Mouse (Mus musculus) lung, postnatal 0 days (tissue): ENCODE data around the gene Ipo9. TPM values are rescaled to one million over a fixed set of nuclear protein-coding genes. Genes with fewer than 3 reads are reported as not detected.

Source experiments
- ATAC-seq: fragments of 200-750 bp; cut with Nextera tagmentation; 2 replicates; pipeline ENCODE4 v1.8.0; 2017; ENCODE audit warnings: moderate library complexity
- DNase-seq: peaks from one replicate; pipeline ENCODE4 v3.0.0-alpha.2; 2016; ENCODE audit warnings: low spot score
- H3K27ac ChIP-seq: fragments of 300-500 bp; sonication (generic); 2 replicates; pipeline ENCODE4 v1.5.1; 2014; ENCODE audit warnings: antibody characterized with exemption, mild to moderate bottlenecking, low read length, mixed read lengths
- H3K27me3 ChIP-seq: fragments of 300-500 bp; sonication (generic); replicated peaks from 2 replicates; pipeline ENCODE4 v1.6.1; 2014; ENCODE audit warnings: low read length, mixed read lengths; ENCODE audit not compliant: insufficient read depth
- H3K36me3 ChIP-seq: fragments of 300-500 bp; sonication (generic); 2 replicates; pipeline ENCODE4 v1.6.1; 2014; ENCODE audit warnings: low read length, mixed read lengths; ENCODE audit not compliant: insufficient read depth
- H3K4me1 ChIP-seq: fragments of 300-500 bp; sonication (generic); 2 replicates; pipeline ENCODE4 v1.6.1; 2014; ENCODE audit warnings: antibody characterized with exemption, low read depth, low read length, mixed read lengths; ENCODE audit not compliant: insufficient read depth
- H3K4me2 ChIP-seq: fragments of 300-500 bp; sonication (generic); replicated peaks from 2 replicates; pipeline ENCODE4 v1.6.1; 2014; ENCODE audit warnings: low read depth, mild to moderate bottlenecking, low read length, moderate library complexity, mixed read lengths
- H3K4me3 ChIP-seq: fragments of 300-500 bp; sonication (generic); 2 replicates; pipeline ENCODE4 v1.5.1; 2014; ENCODE audit warnings: low read depth, low read length
- H3K9ac ChIP-seq: fragments of 300-500 bp; sonication (generic); replicated peaks from 2 replicates; pipeline ENCODE4 v1.6.1; 2014; ENCODE audit warnings: low read depth, mild to moderate bottlenecking
- H3K9me3 ChIP-seq: fragments of 300-500 bp; sonication (generic); 2 replicates; pipeline ENCODE4 v1.6.1; 2016; ENCODE audit warnings: low read length, mixed read lengths
- CTCF ChIP-seq: IDR thresholded peaks from 2 replicates; pipeline ENCODE4 v1.5.1; 2016; ENCODE audit warnings: antibody characterized with exemption, mild to moderate bottlenecking
- EP300 ChIP-seq: IDR thresholded peaks from 2 replicates; pipeline ENCODE4 v1.6.1; 2016; ENCODE audit warnings: antibody characterized with exemption, mild to moderate bottlenecking, control low read depth
- WGBS: fragments of 180-500 bp; shearing (Covaris S2); extraction: QIAGEN DNeasy Blood & Tissue Kit; methylation state at CpG from one replicate; pipeline ENCODE4 v1.1.7; 2014; 5-methylcytosine and 5-hydroxymethylcytosine counted together
- polyA plus RNA-seq: library from polyadenylated mRNA; unstranded; fragments of >200 nt; fragmentation: Nextera tagmentation; extraction: Ambion mirVana; gene quantifications from 2 replicates; pipeline ENCODE4 v1.2.1, GENCODE M21; 2015

Ipo9 gene
- polyA plus RNA-seq, 1 experiment from 2014 or later, result 26.1 TPM

DNA sequence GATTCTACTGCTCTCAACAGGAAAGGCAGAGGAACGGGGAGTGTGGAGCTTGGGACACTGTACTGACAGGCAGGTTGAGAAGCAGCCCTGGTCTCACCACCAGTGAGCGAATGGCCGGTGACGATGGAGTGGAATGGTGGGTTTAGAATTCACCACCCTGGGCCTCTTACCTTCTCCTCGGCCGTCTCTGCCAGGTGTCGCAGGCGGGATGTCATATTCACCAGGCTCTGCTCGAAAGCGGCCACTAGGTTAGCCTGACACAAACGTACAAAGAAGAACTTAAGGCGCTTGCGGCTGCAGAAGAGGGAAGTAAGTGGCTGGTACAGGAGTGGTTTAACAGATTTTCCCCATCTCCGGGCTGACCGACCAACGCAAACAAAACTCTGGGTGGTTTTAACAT is 30.2 kb upstream of the Ipo9 start:
- H3K4me2 ChIP-seq, result no peak overlapping the region
- no peak overlapping the region for H3K4me3 ChIP-seq
- no peaks in the 10 kb centered on the region for H3K27me3 ChIP-seq
- H3K9ac ChIP-seq, result no peak overlapping the region
- no peaks in the 10 kb centered on the region for H3K9me3 ChIP-seq
- no peaks in the 10 kb centered on the region for H3K36me3 ChIP-seq
- ATAC-seq (no peak), DNase-seq (no peak)
- H3K27ac ChIP-seq, result no peak overlapping the region
- H3K4me1 ChIP-seq, result peaks cover 4% of the 10 kb centered on the region; the same call in 1 of the 2 replicates
- TF ChIP-seq CTCF (no peak), EP300 (no peak)
- WGBS, result 89% methylated on average over 16 of the region's 16 CpGs

DNA sequence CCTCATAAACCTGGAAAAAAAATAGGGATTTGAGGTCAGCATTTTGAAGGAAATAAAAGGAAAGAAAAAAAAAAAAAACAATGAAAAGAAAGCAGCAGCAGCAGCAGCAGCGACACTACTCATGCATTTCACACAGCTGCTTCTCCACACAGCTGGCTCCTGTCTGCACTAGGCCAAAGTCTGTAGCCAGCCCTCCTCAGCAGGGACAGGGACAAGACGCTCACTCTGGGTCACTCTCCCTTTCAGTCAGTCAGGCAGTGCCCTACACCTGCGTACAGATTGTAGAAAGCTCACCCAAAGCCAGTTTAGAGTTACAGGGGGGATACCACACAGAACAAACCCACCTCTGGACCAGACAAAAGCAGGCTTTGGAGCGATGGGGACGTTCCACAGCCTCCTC is 27.6 kb upstream of the Ipo9 start:
- DNase-seq, result no peak
- Histone ChIP-seq H3K36me3 (0 out of 2 replicates have a peak, but pooled peaks cover 3% of the 10 kb centered on the region), H3K4me2 (no peak overlapping the region), H3K4me3 (no peak overlapping the region), H3K9ac (no peak overlapping the region), H3K27ac (no peak overlapping the region), H3K27me3 (no peaks in the 10 kb centered on the region), H3K4me1 (no peaks in the 10 kb centered on the region; the same call in 1 of the 2 replicates), H3K9me3 (no peaks in the 10 kb centered on the region)
- ATAC-seq, result no peak
- WGBS, result 91% methylated on average over 5 of the region's 5 CpGs
- no peak for TF ChIP-seq EP300
- TF ChIP-seq CTCF, result no peak

DNA sequence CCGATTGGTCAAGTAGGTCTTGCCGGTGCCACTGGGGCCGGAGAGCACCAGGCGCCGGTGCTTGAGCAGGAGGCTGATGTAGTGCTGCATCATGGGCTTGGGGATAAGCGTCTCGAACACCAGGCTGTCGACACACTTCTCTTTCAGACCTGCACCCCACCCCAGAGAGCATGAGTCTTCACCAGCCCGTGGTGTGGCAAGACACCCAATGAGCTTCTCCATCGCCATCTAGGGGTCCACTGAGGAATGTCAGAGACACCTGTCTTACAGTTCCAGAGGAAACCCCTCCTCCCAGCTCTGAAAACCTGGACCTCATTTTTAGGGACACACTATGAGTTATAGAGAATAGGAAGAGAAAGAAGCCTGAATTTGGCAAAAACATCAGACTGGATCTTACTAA is 22.0 kb upstream of the Ipo9 start:
- peaks cover 8% of the 10 kb centered on the region; the same call in 1 of the 2 replicates for H3K36me3 ChIP-seq
- 71% methylated on average over 10 of the region's 10 CpGs for WGBS
- H3K4me1 ChIP-seq, result no peaks in the 10 kb centered on the region
- no peak overlapping the region for H3K4me2 ChIP-seq
- H3K27ac ChIP-seq, result no peak overlapping the region
- DNase-seq (peak; percentile 31), ATAC-seq (no peak)
- no peak overlapping the region for H3K4me3 ChIP-seq
- no peaks in the 10 kb centered on the region for H3K9me3 ChIP-seq
- H3K9ac ChIP-seq, result no peak overlapping the region
- H3K27me3 ChIP-seq, result no peaks in the 10 kb centered on the region
- peak; percentile 47 for TF ChIP-seq CTCF
- no peak for TF ChIP-seq EP300

DNA sequence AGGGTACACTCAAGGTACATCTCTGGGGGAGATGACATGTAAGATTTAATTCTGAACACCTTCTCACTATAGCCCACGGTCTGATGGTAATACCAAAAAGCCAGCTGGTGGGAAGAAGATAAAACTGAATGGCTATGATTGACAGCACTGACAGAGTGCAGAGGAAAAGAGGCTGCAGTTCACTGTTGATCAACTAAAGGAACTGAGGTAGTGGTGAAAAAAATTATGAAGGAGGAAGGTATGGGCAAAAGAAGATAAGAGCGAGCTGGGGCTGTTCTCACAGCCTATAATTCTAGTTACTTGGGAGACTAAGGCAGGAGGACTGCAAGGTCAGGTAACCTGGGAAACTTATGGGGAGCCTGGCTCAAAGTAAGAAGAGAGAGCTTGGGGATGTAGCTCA is 21.1 kb upstream of the Ipo9 start:
- Histone ChIP-seq H3K4me3 (no peak overlapping the region), H3K27me3 (no peaks in the 10 kb centered on the region), H3K27ac (no peak overlapping the region), H3K4me1 (no peaks in the 10 kb centered on the region), H3K9ac (no peak overlapping the region), H3K9me3 (no peaks in the 10 kb centered on the region), H3K36me3 (peaks cover 8% of the 10 kb centered on the region; the same call in 1 of the 2 replicates), H3K4me2 (no peak overlapping the region)
- TF ChIP-seq CTCF (no peak), EP300 (no peak)
- ATAC-seq, result no peak
- no peak for DNase-seq
- 82% methylated on average over 2 of the region's 2 CpGs for WGBS

DNA sequence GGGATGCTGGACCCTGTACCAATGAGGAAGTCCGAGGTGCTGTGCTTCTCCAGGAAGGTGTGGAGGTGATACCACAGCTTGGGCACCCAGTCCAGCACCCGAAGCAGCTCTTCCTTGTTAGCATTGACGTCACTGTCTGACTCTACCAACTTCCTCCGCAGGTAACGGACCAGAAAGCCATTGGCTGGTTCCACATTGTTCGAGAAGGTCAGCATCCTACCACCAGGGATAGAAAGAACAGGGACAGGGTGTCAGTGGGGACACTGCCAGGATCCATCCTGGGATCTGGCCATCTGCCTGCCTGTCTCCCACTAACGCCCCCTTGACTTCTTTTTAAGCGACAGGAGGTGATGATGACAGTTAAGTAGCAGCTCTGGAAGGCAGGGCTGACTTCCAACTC is 19.6 kb upstream of the Ipo9 start:
- H3K9ac ChIP-seq, result no peak overlapping the region
- TF ChIP-seq EP300 (no peak), CTCF (no peak)
- H3K4me1 ChIP-seq, result no peaks in the 10 kb centered on the region
- peaks cover 7% of the 10 kb centered on the region; the same call in 1 of the 2 replicates for H3K36me3 ChIP-seq
- no peak for ATAC-seq
- 87% methylated on average over 8 of the region's 8 CpGs for WGBS
- H3K4me2 ChIP-seq, result no peak overlapping the region
- H3K27me3 ChIP-seq, result no peaks in the 10 kb centered on the region
- no peak overlapping the region for H3K4me3 ChIP-seq
- no peak for DNase-seq
- H3K9me3 ChIP-seq, result no peaks in the 10 kb centered on the region
- H3K27ac ChIP-seq, result no peak overlapping the region

DNA sequence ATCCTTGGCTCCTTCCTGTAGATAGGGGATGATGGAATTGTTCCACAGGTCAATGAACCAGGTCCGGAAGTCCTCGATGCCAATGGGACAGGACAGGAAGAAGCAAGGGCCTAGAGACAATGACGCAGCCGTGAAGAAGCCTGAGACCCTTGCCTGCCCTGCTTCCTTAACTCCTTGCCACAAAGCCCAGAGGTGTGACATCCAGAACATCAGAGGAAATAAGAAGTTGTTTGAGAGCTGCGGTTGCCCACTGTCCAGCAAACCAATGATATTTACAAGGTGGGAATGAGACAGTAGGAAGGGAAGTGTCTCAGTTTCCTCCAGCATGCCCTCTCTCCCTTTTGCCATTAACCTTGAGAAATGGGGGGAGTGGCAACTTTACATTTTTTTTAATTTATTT is 18.6 kb upstream of the Ipo9 start:
- Histone ChIP-seq H3K4me3 (no peak overlapping the region), H3K36me3 (peaks cover 5% of the 10 kb centered on the region; the same call in 1 of the 2 replicates), H3K9ac (no peak overlapping the region), H3K27me3 (no peaks in the 10 kb centered on the region), H3K9me3 (no peaks in the 10 kb centered on the region), H3K4me1 (no peaks in the 10 kb centered on the region), H3K27ac (no peak overlapping the region), H3K4me2 (no peak overlapping the region)
- DNase-seq (no peak), ATAC-seq (no peak)
- WGBS, result 90% methylated on average over 5 of the region's 5 CpGs
- no peak for TF ChIP-seq EP300
- no peak for TF ChIP-seq CTCF

DNA sequence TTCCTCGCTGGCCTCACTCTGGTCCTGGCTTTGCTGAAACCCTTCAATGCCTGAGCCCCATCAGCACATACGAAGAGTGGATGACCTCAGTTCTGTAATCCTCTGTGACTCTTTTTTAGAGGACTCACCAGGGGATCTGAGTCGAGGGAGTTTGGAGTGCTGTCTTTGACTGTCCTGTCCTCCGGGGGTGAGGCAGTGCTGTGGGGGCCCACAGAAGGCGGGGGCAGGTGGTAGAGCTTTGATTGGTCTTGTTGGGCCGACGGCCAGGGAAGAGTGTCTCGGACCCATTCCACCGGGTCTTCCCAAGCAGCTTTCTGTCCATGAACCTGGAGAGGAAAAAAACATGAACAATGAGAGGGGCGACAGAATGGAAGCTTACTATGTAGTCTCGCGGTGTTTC is 13.2 kb upstream of the Ipo9 start:
- H3K9me3 ChIP-seq, result no peaks in the 10 kb centered on the region
- DNase-seq, result no peak
- H3K27me3 ChIP-seq, result no peaks in the 10 kb centered on the region
- no peak overlapping the region for H3K4me2 ChIP-seq
- no peaks in the 10 kb centered on the region for H3K4me1 ChIP-seq
- 88% methylated on average over 12 of the region's 12 CpGs for WGBS
- peaks cover 9% of the 10 kb centered on the region; the same call in 1 of the 2 replicates for H3K36me3 ChIP-seq
- no peak overlapping the region for H3K4me3 ChIP-seq
- ATAC-seq, result no peak
- TF ChIP-seq EP300, result no peak
- TF ChIP-seq CTCF, result no peak
- H3K27ac ChIP-seq, result no peak overlapping the region
- no peak overlapping the region for H3K9ac ChIP-seq
